Mouse (Mus musculus) monocyte, adult 59 days (primary cell): Measurements from ENCODE around the gene Sult3a1. TPM values are rescaled to one million over a fixed set of nuclear protein-coding genes. Genes with fewer than 3 reads are reported as not detected.

ENCODE experiments used
- total RNA-seq, 2 experiments: library from RNA; stranded (reverse); gene quantifications; one replicate each; pipeline ENCODE4 v1.2.4; 2023

Gene Sult3a1
- not detected for total RNA-seq

DNA sequence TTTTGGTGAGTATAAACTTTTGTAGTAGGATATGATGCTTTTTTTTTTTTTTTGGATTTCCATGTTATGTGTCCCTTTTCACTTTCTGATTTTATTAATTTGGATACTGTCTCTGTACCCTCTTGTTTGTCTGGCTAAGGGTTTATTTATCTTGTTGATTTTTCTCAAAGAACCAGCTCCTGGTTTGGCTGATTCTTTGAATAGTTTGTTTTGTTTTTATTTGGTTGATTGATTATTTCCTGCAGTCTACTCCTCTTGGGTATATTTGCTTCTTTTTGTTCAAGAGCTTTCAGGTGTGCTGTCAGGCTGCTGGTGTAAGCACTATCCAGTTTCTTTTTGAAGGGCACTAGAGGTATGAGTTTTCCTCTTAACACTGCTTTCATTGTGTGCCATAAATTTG lies at the start of gene Sult3a1:
Gene Sult3a1, plus strand, starts transcription at position 301 of the 400 bp plus-strand sequence.

DNA sequence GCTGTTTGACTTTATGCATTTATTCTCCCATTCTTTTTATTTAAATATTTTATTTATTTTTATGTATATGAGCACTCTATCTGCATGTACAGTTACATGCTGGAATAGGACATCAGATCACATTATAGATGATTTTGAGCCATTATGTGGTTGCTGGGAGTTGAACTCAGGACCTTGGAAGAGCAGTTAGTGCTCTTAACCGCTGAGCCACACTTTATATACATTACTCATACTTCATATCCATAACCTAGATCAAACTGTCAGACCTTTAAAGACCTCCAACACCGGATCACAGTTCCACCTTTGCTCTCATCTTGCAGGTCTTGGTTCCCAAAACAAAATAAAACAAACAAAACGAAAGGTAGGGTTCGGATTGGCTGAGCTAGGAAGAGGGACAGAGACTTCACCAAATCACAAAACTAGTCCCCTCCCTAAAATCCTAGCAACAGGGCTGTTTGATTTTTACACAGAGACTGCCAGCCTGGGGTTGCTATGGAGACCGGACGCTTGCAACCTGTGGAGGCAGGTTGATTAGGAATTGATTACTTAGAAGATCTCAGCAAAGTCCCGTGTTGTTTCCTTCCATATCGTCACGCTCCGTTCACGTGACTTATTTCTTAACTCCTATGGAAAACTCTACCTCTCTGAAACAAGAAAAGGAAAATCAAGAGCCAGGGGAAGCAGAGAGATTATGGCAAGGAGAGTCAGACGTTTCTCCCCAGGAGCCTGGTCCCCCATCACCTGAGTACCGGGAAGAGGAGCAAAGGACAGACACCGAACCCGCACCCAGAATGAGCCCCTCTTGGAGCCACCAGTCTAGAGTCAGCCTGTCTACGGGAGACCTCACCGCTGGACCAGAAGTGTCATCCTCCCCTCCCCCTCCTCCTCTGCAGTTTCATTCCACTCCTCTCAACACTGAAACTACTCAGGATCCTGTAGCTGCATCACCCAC lies 47.3 kb downstream of the Sult3a1 start, which contains the start of gene Rsph4a:
Gene Rsph4a, plus strand, starts transcription at position 582 of the 952 bp plus-strand sequence.

Other genes with a start within 250 kb of the Sult3a1 start
- gene Clvs2, start 233.0 kb upstream of the Sult3a1 start, total RNA-seq: not detected
- not detected for gene Sult3a2, start 71.0 kb upstream of the Sult3a1 start, total RNA-seq
- not detected for gene Rsph4a, start 47.4 kb downstream of the Sult3a1 start, total RNA-seq
- gene Zup1, start 93.5 kb downstream of the Sult3a1 start, total RNA-seq: 10 to 100 TPM; 56.3 to 71.6 TPM
- gene Rwdd1, start 161.9 kb downstream of the Sult3a1 start, total RNA-seq: 10 to 100 TPM; 39.4 to 47.3 TPM
- not detected for gene Trappc3l, start 179.9 kb downstream of the Sult3a1 start, total RNA-seq
- gene Calhm4, start 186.6 kb downstream of the Sult3a1 start, total RNA-seq: not detected
- gene Calhm5, start 238.8 kb downstream of the Sult3a1 start, total RNA-seq: not detected